Mouse (Mus musculus) stomach, postnatal 0 days (tissue): Measurements from ENCODE around the gene Kynu.

Experiments
- CTCF ChIP-seq: IDR thresholded peaks from 2 replicates; pipeline ENCODE4 v1.5.1; 2016; ENCODE audit warnings: antibody characterized with exemption, low read depth, mild to moderate bottlenecking, moderate library complexity
- EP300 ChIP-seq: optimal IDR thresholded peaks from 2 replicates; pipeline ENCODE3; 2016; ENCODE audit warnings: antibody characterized with exemption

GRCm38 (mm10) chr2:43712611-43713138 lies 157.5 kb downstream of the Kynu start:
- TF ChIP-seq CTCF (no peak), EP300 (no peak)
